Mouse (Mus musculus) embryonic facial prominence, embryonic 11.5 days (tissue): ENCODE results near the gene Smad3. TPM values are rescaled to one million over a fixed set of nuclear protein-coding genes. Genes with fewer than 3 reads are reported as not detected.

Experiments
- ATAC-seq: fragments of 200-750 bp; cut with Nextera tagmentation; replicated peaks from 2 replicates; pipeline ENCODE4 v1.8.0; 2017; ENCODE audit warnings: low read depth; ENCODE audit not compliant: insufficient number of reproducible peaks, low FRiP score, low TSS enrichment
- DNase-seq: peaks from one replicate; pipeline ENCODE4 v3.0.0-alpha.2; 2015; ENCODE audit warnings: low spot score
- H3K27ac ChIP-seq: fragments of 300-500 bp; sonication (generic); replicated peaks from 2 replicates; pipeline ENCODE4 v1.5.1; 2014; ENCODE audit warnings: mild to moderate bottlenecking, low read depth, low read length, control low read depth
- H3K27me3 ChIP-seq: fragments of 300-500 bp; sonication (generic); 2 replicates; pipeline ENCODE4 v1.6.1; 2014; ENCODE audit warnings: mild to moderate bottlenecking, low read length, moderate library complexity, mixed read lengths; ENCODE audit not compliant: control insufficient read depth, insufficient read depth
- H3K36me3 ChIP-seq: fragments of 300-500 bp; sonication (generic); replicated peaks from 2 replicates; pipeline ENCODE4 v1.6.1; 2014; ENCODE audit warnings: low read depth, mild to moderate bottlenecking, low read length, moderate library complexity, mixed read lengths; ENCODE audit not compliant: control insufficient read depth, insufficient read depth
- H3K4me1 ChIP-seq: fragments of 300-500 bp; sonication (generic); 2 replicates; pipeline ENCODE4 v1.6.1; 2014; ENCODE audit warnings: low read length, mixed read lengths; ENCODE audit not compliant: control insufficient read depth, insufficient read depth
- H3K4me2 ChIP-seq: fragments of 300-500 bp; sonication (generic); 2 replicates; pipeline ENCODE4 v1.6.1; 2014; ENCODE audit warnings: low read depth, mild to moderate bottlenecking, control low read depth, low read length, moderate library complexity
- H3K4me3 ChIP-seq: fragments of 300-500 bp; sonication (generic); 2 replicates; pipeline ENCODE4 v1.5.1; 2014; ENCODE audit warnings: low read depth, low read length, control low read depth
- H3K9ac ChIP-seq: fragments of 300-500 bp; sonication (generic); replicated peaks from 2 replicates; pipeline ENCODE4 v1.6.1; 2014; ENCODE audit warnings: mild to moderate bottlenecking, control low read depth, low read length
- H3K9me3 ChIP-seq: fragments of 300-500 bp; sonication (generic); replicated peaks from 2 replicates; pipeline ENCODE4 v1.6.1; 2016; ENCODE audit warnings: mild to moderate bottlenecking, low read length, inconsistent platforms, mixed read lengths; ENCODE audit not compliant: control insufficient read depth
- WGBS: fragments of 180-500 bp; shearing (Covaris S2); extraction: QIAGEN DNeasy Blood & Tissue Kit; methylation state at CpG from one replicate; pipeline ENCODE4 v1.1.7; 2014; 5-methylcytosine and 5-hydroxymethylcytosine counted together
- polyA plus RNA-seq: library from polyadenylated mRNA; unstranded; fragments of >200 nt; fragmentation: Nextera tagmentation; extraction: Ambion mirVana; gene quantifications from 2 replicates; pipeline ENCODE4 v1.2.1, GENCODE M21; 2014

Gene Smad3
- 19.0 and 21.9 TPM in 2 replicates for polyA plus RNA-seq

DNA sequence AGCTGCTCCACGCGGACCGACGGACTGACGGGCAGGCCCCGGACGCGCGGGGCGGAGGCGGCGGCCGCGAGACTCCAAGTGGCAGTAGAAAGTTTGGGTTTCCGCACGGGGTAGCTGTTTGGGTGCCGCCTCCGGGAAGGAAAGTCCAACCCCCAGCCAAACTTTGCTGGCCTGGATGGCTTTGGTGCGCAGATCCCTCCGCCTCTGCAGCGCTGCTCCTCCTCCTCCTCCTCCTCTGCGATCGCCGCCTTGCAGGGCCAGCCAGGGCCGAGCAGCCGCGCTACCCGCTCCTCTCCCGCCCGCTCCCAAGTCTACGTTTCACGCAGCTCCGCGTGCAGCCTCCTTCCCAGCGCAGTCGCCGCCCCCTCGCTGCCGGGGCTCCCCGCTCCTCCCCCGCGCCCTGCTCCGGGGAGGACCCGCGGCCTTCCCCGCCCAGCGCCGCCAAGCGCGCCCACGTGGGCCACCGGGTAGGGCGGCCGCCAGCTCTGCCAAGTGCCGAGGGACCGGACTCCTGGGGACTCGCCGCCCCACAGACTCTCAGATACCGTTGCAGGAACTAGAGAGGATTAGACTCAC, at the start of gene Smad3:
TSS of gene Smad3 (minus strand) at position 130 of the 576 bp plus-strand sequence.
- no peaks in the 10 kb centered on the region for H3K27me3 ChIP-seq
- H3K36me3 ChIP-seq = no peaks in the 10 kb centered on the region; the same call in 1 of the 2 replicates
- ATAC-seq = peak; percentile 90
- DNase-seq = peak; percentile 92
- H3K4me1 ChIP-seq = peaks cover 11% of the 10 kb centered on the region
- H3K4me3 ChIP-seq = peak within 1 kb of the TSS; percentile 86
- peak within 1 kb of the TSS; percentile 51 for H3K4me2 ChIP-seq
- no peaks in the 10 kb centered on the region for H3K9me3 ChIP-seq
- under 1% methylated on average over 51 of the region's 59 CpGs for WGBS
- H3K27ac ChIP-seq = peak within 1 kb of the TSS; percentile 98
- peak within 1 kb of the TSS; percentile 83 for H3K9ac ChIP-seq

DNA sequence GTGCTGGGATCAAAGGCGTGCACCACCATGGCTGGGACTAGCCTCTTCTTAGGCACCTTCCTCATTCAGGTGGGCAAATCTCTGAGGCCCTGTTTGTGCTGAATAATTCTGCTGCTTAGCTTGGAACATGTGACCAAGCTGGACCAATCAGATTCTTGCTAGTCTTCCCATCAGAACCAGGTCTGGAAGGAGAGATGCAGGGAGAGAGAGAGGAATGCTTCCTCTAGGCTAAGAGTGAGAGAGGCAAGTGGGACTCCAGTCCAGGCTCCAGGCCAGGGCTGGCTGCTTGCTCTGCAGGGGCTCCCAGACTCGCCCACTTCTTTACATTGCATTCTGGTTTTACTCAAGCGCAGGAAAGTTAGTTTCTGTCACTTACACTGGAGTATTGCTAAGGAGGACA, 47.1 kb upstream of the Smad3 start:
- Histone ChIP-seq H3K27me3 (no peaks in the 10 kb centered on the region), H3K9ac (no peak overlapping the region), H3K4me2 (no peak overlapping the region), H3K9me3 (no peaks in the 10 kb centered on the region), H3K36me3 (no peaks in the 10 kb centered on the region), H3K4me3 (no peak overlapping the region), H3K27ac (no peak overlapping the region), H3K4me1 (no peaks in the 10 kb centered on the region)
- ATAC-seq (no peak), DNase-seq (peak; percentile 56)
- 53% methylated on average over 3 of the region's 3 CpGs for WGBS

DNA sequence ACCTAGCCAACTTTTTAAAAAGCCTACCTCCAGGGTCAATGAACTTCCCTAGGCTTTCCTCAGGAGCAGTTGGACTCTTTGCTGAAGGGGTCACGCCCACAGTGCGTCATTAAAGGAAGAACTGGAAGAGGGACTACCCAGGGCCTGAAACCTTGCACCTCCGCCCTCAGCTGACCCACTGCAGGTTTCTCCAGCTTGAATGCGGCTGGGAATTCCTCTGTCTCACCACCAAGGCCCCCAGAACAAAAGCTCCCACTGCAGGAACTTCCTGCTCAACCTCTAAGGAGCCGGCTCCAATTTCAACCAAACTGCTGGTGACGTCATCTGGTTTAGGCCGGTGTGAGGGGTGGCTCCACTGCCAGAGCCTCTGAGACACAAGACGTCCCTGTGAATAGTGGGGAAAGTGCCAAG, 45.4 kb upstream of the Smad3 start:
- H3K4me1 ChIP-seq = no peaks in the 10 kb centered on the region
- H3K4me2 ChIP-seq = no peak overlapping the region
- no peak overlapping the region for H3K9ac ChIP-seq
- H3K36me3 ChIP-seq = no peaks in the 10 kb centered on the region
- no peak overlapping the region for H3K4me3 ChIP-seq
- under 1% methylated on average over 8 of the region's 8 CpGs for WGBS
- DNase-seq (peak; percentile 88), ATAC-seq (peak; percentile 80)
- no peaks in the 10 kb centered on the region for H3K27me3 ChIP-seq
- no peak overlapping the region for H3K27ac ChIP-seq
- H3K9me3 ChIP-seq = no peaks in the 10 kb centered on the region

DNA sequence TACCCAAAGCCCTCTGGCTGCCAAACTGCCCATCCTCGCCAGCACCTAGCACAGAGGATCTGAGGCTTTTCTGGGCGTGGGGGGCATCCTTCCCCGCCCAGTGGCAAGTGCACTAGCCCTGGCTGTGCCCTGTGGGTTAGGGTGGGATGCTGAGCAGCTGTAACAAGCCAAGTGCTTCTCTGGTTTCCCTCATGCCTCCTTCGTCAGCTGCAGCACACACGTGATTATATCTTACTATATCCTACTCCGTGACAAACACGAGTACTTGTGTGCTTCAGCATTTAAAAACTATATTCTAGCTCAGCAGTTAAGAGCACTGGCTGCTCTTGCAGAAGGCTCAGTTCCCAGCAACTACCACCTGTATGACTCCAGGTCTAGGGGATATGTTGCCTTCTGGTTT, 44.7 kb upstream of the Smad3 start:
- H3K9me3 ChIP-seq = no peaks in the 10 kb centered on the region
- H3K27ac ChIP-seq = no peak overlapping the region
- H3K27me3 ChIP-seq = no peaks in the 10 kb centered on the region
- ATAC-seq (no peak), DNase-seq (no peak)
- H3K9ac ChIP-seq = no peak overlapping the region
- no peaks in the 10 kb centered on the region for H3K36me3 ChIP-seq
- 80% methylated on average over 7 of the region's 7 CpGs for WGBS
- no peak overlapping the region for H3K4me3 ChIP-seq
- no peaks in the 10 kb centered on the region for H3K4me1 ChIP-seq
- H3K4me2 ChIP-seq = no peak overlapping the region

DNA sequence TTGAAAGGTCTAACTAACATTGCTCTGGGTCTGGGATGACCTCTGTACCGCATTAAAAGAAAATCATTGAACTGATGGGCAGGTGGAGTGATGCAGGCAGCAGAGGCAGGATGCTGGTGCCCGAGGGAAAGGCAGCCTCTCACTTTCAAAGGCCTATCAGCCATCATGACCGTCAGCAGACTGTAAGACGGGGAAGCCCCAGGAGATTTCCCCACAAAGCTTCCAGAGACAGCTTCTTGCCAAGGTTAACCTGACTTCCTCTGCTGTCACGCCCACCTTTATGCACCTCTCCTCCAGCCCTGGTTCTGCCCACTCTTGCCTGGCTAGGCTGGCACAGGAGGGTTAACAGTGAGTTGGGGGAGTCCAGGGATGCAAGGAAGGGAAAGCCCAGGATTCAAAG, 44.3 kb upstream of the Smad3 start:
- H3K27me3 ChIP-seq = no peaks in the 10 kb centered on the region
- no peak overlapping the region for H3K9ac ChIP-seq
- no peak for DNase-seq
- H3K4me3 ChIP-seq = no peak overlapping the region
- H3K9me3 ChIP-seq = no peaks in the 10 kb centered on the region
- no peaks in the 10 kb centered on the region for H3K36me3 ChIP-seq
- 64% methylated on average over 5 of the region's 5 CpGs for WGBS
- H3K4me1 ChIP-seq = no peaks in the 10 kb centered on the region
- no peak for ATAC-seq
- H3K27ac ChIP-seq = no peak overlapping the region
- no peak overlapping the region for H3K4me2 ChIP-seq

DNA sequence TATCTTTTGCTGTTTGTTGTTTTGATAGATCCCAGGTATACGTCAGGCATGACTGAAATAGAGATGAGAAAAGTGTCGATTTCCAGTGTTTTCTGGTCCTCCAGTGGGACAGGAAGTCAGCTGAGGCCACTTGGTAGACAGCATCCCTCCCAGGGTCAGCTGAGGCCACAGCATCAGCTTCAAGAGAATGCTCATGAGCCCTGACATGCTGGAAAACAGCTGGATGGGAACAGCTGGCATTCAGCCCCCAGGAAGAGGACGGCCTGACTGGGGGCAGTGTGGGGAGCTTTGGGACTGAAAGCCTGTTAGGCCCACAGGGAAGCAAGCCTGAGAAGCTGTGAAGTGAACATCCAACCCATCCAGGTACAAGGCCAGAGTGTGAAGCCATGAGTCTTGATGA, 38.6 kb upstream of the Smad3 start:
- 62% methylated on average over 3 of the region's 3 CpGs for WGBS
- H3K9ac ChIP-seq = no peak overlapping the region
- ATAC-seq (no peak), DNase-seq (no peak)
- no peaks in the 10 kb centered on the region for H3K27me3 ChIP-seq
- no peak overlapping the region for H3K27ac ChIP-seq
- H3K9me3 ChIP-seq = no peaks in the 10 kb centered on the region
- H3K4me1 ChIP-seq = no peaks in the 10 kb centered on the region
- no peak overlapping the region for H3K4me2 ChIP-seq
- no peaks in the 10 kb centered on the region for H3K36me3 ChIP-seq
- H3K4me3 ChIP-seq = no peak overlapping the region

DNA sequence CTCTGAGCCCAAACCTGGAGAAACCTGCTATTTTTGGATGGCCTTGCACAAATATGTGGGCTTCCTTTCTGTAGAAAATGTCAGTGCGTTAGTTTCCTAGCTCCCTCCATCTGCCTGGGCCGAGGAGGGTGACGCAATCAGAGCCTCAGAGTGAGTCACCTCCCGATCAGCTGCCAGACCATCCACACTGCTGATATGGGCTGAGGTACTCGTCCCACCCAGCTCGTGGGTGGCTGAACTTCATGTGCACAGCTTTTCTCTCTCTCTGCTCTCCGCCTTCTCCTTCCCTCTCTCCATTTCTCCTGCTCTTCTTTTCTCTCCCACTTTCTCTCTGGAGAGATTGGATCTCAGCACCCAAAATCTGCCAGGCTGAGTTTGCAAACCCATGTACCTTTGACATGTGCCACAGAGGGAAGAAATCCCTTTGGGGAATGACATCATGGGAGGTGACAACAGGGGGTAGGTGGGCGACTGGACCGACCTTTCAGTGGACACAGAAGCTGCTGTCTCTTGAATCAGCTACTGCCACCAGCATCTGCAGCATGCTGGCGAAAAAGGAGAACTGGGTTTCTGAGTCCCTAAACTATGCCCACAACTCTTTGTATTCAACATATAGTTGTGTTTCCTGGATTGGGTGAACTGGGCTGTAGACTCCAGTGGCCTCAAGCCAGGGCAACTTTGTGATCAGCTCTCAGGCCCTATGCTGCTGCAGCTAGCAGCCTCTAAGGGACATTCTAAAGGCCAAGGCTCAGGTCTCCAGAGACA, 36.1 kb upstream of the Smad3 start:
- Histone ChIP-seq H3K36me3 (no peaks in the 10 kb centered on the region), H3K4me3 (no peak overlapping the region), H3K27me3 (no peaks in the 10 kb centered on the region), H3K27ac (no peak overlapping the region), H3K4me1 (no peaks in the 10 kb centered on the region), H3K9ac (no peak overlapping the region), H3K4me2 (no peak overlapping the region), H3K9me3 (no peaks in the 10 kb centered on the region)
- ATAC-seq (no peak), DNase-seq (no peak)
- 81% methylated on average over 10 of the region's 10 CpGs for WGBS

DNA sequence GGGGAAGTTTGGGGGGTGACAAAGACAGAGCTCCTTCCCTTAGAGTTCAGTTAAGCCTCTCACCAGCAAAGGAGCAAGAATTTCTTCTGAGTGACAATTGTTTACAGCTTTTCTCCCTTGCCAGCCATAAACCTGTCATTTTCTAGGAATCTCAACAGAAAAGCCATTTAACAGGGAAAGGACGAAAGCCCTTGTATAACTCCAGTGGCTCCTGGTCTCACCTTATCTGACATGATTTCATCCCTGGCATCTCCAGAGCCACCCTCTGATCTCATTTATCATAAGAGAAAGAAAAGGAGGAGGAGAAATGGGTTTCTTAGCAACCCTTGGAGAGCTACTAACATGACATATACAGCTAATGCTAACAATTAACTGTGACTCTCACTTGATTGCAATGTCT, 33.9 kb upstream of the Smad3 start:
- Histone ChIP-seq H3K4me1 (no peaks in the 10 kb centered on the region), H3K27ac (no peak overlapping the region), H3K9me3 (no peaks in the 10 kb centered on the region), H3K27me3 (no peaks in the 10 kb centered on the region), H3K4me2 (no peak overlapping the region), H3K9ac (no peak overlapping the region), H3K36me3 (no peaks in the 10 kb centered on the region), H3K4me3 (no peak overlapping the region)
- WGBS = 72% methylated on average over 1 of the region's 1 CpGs
- ATAC-seq (no peak), DNase-seq (no peak)
